Mouse (Mus musculus) granulocyte monocyte progenitor cell, adult 5-6 weeks (primary cell): ENCODE data around the gene Sspo. TPM values are rescaled to one million over a fixed set of nuclear protein-coding genes. Genes with fewer than 3 reads are reported as not detected.

ENCODE experiments used
- ATAC-seq: replicated peaks from 2 replicates; pipeline ENCODE4 v1.8.0; 2016; ENCODE audit warnings: mild to moderate bottlenecking, moderate TSS enrichment, inconsistent platforms; ENCODE audit not compliant: poor library complexity, severe bottlenecking
- total RNA-seq, 2 experiments: library from RNA; stranded (forward) in 1 of 2; stranded (reverse) in 1 of 2; fragments of 200-712, 200-1000 nt in 1 of 2; fragments of >200 nt in 1 of 2; fragmentation: Nextera tagmentation in 1 of 2; gene quantifications; 2 replicates each; pipeline ENCODE4 v1.2.3; 2014 to 2017

Gene Sspo
- total RNA-seq, 2 experiments from 2014 or later, result not detected

DNA sequence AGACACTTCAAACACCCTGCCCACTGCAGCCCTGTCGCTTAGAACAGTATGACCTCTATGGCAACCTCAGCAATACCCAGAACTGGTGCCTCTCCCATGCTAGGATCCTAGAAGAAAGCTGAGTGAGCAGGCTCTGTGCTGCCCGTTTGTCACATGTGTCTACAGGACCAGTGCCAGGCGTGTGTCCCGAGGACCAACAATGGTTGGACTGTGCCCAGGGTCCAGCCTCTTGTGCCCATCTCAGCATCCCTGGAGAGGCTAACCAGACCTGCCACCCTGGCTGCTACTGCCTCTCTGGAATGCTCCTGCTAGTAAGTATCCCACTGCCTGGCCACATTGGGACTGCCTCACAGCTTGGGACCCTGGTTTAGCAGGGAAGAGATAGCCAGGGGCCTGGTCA is 30.4 kb downstream of the Sspo start:
- ATAC-seq, result no peak

DNA sequence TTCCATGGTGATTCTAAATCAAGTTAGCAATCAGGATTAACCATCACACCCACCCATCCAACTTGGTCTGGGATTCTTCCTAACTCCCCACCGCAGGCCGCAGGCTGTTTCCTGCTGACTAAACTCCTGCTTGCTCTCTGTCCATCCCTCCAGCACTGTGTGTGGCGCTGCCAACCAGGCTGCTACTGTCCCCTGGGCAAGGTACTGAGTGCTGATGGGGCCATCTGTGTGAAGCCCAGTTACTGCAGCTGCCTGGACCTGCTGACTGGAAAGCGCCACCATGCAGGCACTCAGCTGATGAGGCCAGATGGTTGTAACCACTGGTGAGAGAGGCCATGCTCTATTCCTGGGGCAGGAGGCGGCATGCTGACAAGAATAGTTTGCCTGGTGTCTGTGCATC is 34.5 kb downstream of the Sspo start:
- no peak for ATAC-seq

DNA sequence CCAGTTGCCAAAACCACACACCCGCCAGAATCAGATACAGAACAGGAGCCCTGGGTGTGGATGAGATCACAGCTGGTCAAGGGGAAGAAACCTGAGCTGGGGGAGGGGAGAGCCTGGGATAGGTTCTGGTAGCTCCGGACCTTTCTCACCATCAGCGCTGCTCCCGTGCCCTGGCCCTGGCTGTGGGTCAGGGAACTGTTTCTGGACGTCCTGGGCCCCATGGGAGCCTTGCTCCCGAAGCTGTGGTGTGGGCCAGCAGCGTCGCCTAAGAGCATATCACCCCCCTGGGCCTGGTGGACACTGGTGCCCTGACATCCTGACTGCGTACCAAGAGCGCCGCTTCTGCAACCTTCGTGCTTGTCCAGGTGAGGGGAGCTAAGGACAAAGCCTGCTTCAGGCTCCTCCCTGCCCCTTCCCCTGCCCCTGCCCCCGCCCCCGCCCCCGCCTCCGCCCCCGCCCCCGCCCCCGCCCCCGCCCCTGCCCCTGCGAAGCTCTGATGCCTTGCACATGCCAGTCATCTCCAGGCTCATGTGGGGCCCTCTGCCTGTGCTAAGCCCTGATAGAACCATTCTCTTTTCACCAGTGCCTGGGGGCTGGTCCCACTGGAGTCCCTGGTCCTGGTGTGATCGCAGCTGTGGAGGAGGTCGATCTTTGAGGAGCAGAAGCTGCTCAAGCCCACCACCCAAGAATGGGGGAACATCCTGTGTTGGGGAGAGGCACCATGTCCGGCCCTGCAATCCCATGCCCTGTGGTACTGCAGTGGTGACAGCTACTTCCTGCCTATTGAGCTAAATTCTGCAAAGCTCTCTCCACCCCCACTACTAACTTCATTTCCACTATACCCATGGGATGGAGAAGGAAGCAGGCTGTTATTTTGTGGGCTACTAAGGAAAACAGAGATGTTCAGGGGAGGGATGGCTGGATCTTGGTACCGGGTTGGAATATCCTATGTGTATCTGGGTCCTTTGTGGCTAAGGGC is 40.0 kb downstream of the Sspo start:
- ATAC-seq, result no peak

DNA sequence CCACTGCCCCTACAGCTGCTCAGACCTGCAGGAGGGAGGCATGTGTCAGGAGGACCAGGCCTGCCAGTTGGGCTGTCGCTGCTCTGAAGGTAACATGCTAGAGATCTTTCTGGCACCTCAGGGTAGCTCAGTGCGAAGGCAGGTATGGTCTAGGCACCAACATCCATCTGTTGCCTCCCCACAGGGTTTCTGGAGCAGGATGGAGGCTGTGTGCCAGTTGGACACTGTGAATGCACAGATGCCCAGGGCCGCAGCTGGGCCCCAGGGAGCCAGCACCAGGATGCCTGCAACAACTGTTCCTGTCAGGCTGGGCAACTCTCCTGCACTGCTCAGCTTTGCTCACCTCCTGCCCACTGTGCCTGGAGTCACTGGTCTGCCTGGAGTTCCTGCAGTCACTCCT is 41.7 kb downstream of the Sspo start:
- no peak for ATAC-seq

DNA sequence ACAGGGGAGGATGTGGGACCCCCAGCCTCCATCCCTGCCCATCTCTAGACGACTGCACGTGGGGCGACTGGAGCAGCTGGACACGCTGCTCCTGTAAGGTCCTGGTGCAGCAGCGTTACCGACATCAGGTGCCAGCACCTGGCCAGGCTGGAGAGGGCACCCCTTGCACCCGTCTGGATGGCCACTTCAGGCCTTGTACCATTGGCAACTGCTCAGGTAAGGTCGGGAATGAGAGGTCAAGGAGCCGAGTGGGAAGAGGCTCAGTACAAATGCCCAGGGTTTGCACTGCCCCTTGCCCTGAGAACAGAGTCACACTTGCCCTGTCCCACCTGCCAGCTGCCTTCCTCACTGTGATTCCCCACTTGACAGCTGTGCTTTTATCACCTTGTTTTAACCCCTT is 43.3 kb downstream of the Sspo start:
- ATAC-seq, result no peak

DNA sequence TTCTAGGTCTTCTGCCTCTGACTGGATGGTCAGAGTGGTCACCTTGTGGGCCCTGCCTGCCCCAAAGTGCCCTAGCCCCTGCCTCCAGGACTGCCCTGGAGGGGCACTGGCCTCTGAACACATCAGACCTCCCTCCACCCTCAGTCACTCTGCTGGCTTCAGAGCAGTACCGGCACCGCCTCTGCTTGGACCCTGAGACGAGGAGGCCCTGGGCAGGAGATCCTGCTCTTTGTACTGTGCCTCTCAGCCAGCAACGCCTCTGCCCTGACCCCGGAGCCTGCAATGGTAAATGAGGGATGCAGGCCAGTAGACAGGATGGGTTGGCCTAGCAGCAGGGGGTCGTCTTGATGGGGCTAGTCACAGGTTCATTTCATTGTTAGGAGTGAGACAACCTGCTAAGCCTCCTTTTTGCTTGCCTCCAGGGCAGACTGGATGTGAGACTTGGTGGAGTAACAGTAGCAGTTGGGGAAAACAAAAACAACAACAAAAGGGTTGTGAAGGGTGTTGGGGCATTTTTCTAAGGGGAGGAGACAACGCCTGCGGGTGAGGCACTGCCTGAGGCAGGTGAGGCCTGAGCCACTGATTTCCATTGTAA is 45.2 kb downstream of the Sspo start:
- no peak for ATAC-seq

DNA sequence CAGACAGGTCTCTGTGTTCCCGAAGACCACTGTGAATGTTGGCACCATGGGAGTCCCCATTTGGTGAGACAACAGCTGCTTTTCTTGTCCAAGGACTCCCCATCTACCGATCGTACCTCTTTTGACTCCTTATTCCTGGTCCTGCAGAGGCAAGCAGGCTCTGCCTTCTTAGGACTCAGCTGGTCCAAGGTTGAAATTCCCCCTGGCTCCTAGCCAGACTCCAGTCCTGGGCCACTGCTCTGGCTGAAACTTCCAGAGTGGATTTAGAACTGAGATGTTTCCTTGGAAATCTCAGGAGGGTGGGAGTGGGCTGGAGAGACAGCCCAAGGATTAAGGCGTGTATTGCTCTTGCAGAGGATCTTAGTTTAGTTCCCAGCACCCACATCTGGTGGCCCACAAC is 49.5 kb downstream of the Sspo start:
- no peak for ATAC-seq

DNA sequence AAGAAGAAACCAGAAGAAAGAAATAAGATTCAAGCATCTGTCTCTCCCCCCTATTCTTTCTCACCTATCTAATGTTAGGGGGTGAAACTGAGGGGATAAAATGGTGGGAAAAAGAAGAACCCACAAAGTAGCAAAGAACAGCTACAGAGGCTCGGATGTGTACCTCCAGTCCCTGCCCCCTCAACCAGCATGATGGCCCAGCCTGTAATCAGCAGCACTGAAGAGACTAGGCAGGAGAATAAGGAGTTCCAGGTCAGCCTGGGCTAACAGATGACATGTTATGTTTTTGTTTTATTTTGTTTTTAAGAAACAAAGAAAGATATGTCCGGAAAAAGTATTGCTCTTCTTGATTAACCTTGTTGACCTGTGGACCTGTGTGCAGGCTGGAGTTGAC is 55.8 kb downstream of the Sspo start:
- ATAC-seq, result no peak

DNA sequence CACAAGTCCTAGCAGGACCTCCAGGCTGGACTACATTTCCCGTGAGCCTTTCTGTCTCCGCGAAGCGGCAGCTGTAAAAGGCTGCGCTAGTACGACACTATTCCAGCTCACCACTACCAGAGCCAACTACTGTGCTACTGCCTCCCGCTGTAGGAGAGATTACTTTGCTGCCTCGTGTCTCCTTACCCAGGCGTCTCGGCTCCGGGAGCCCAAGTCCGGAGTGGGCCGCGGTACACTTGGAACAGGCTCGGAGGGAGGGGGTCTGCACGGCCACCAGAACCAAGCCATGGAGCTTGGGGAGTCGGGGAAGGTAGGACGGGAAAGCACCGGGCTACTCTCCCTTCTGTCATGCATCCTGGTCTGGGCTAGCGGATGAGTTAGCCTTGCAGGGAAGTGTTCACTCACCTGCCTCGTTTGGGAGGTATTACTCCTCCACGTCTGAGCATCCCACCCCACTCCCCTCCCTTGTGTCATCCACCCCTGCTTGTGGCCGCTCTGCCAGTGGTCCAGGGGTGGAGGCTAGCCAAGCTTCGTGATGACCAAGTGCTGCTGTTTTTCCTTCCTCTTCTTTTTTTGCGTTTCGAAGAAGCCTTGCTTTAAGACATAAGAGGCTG is 56.3 kb downstream of the Sspo start:
- peak; percentile 88 for ATAC-seq

DNA sequence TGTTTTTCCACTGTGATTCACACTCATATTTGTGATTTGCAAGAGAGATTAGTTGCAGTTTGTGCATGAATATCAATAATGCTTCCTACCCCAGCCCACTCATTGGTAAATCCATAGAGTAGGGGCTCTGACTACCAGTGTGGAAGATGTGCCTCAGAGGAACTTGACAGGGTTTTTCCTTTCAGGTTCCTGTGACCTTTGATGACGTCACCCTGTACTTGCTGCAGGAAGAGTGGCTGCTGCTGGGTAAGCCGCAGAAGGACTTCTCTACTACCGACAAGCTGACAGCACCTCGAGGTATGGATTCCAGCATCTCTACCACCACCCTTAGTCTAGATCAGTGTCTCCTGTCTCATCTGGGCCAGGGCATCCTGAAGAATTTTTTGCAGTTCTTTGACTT is 60.1 kb downstream of the Sspo start:
- ATAC-seq, result no peak

DNA sequence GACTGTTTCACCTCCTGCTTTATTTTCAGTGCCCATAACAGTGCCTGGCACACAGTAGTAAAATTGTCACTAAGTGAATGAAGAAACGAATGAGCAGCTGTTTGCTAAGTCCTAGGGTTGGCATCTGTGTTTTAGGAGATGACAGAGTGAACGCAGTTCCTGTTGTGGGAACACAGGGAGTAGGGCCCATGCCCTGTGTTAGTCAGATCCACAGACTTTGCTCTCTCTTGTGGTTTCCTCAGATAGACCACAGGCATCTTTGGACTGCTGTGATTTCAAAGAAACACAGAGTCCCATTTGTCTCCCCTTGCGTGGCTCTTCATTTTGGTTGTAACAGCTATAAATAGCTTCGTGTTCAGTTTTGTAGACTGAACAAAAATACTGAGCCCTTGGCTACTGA is 62.4 kb downstream of the Sspo start:
- no peak for ATAC-seq

DNA sequence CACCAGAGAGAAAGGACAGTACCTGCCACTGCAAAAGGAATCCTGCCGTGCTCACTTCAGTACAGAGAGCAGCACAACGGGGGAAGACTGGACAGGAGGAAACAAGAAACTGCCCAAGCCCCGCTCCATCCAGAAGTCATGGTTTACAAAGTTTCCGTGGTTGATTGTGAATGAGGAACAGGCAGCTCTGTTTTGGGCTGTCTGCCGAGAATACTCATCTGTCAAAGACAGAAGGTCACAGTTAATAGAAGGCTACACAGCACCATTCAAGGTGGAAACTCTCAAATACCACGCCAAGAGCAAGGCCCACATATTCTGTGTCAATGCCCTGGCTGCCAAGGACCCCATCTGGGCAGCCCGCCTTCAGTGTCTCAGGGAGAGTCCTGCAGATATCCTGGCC is 63.8 kb downstream of the Sspo start:
- no peak for ATAC-seq

DNA sequence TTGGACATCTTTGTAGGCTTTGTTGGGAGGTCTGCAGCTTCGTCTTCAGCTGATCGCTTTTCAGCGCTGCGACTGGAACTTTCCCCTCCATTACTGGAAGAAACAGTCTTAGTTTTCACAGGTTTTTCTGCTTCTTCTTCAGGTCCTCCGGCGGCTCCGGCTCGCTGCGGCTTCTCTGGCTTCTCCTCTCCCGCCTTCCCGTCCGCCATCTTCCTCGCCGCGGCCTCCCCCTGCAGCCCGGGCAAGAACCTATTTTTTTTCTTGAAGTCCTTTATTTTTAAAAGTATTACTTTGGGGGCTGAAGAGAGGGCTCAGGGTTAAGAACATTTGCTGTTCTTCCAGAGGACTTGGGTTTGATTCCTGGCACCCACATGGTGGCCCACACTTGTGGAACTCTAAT is 76.9 kb downstream of the Sspo start:
- peak; percentile 96 for ATAC-seq

DNA sequence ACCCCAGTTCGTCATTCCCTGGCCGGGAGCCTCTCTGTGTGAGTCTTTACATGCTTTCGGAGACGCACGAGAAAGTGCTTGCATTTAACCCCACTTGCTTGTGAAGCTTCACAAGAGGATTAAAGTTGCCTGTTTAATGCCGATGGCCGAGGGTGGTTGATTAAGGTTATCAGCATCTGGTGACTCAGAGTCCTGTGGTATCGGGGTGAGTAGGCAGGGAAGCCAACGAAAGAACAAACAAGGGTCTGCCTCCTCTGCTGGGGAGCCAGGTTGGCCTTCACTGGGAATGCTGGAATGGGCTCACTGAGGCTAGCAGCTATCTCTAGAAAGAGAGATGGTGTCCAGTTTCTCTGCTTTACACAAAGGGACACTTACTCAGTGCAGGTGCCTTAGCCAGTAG is 79.9 kb downstream of the Sspo start:
- no peak for ATAC-seq

DNA sequence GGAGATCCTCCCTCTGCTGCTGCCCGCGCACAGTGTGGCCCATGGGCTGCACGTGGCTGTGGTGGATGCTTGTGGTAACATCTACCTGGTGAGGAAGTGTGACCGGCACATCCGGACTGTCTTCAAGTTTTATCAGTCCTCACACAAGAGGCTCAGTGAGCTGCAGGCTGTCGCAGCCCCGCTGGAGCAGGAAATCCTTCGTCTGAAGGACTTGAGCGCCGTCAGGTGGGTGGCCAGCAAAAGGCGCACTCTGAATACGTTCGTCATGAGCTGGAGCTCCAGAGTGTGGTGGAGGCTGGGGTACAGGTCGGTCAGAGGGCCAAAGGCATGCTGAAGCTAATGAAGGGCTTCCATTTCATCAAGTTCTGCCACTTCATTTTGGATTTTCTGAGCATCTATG is 81.2 kb downstream of the Sspo start:
- ATAC-seq, result no peak

DNA sequence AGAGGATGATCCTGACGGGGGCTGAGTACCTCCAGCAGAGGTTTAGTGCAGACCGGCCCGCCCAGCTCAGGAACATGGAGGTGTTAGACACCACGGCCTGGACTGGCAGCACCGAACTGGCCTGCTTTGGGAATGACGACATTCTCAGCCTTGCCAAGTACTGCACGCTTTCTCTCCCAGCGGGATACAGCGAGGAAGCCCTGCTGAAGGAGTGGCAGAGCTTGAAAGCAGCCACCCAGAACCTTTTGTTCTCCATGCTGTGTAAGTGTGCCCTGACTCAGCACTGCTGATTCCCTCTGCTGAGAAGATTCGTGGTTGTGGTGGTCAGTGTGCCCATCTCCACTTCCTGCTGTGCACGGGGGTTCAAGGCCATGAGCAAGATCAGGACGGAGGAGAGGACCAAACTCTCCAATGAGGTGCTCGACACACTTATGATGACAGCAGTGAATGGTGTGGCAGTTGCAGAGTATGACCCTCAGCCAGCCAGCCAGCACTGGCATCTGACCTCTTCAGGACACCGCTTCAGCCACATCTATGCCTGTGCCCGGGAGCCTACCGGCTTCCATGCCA is 81.9 kb downstream of the Sspo start:
- ATAC-seq, result peak; percentile 48

DNA sequence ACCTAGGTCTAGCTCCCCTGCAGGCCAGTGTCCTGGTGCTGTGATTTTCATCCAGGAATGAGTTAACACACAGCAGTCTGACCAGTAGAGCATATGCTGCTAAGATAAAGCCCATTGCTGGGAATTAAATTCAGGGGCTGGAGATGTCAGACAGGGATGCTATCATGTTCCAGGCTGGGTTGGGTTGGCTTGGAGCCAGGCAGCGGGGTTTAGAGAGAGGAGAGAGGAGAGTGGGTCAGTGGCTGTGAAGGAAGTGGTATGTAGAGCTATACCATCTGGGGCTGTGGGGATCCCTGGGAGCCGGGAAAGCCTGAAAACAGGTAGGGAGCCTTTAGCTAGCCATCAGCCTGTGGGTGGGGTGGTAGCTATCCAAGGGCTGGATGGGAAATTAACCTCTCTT is 82.8 kb downstream of the Sspo start:
- no peak for ATAC-seq

DNA sequence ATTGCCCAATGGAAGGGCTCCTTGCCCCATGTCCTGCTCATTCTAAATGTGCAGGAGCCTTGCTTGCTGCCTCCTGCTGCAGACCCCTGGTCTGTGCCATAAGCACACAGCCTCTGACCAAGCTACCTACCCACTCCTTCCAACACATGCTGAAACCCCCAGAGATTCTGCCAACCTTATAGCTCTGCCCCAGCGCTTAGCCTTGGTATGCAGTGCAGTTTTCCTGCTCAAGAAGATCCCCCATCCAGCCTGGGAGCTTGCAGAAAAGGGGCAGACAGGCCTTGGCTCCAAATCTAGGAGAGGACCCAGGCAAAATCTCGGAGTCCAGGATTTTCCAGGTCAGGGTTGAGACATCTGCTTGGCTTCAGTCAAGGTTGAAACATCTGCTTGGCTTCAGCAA is 85.4 kb downstream of the Sspo start:
- no peak for ATAC-seq

DNA sequence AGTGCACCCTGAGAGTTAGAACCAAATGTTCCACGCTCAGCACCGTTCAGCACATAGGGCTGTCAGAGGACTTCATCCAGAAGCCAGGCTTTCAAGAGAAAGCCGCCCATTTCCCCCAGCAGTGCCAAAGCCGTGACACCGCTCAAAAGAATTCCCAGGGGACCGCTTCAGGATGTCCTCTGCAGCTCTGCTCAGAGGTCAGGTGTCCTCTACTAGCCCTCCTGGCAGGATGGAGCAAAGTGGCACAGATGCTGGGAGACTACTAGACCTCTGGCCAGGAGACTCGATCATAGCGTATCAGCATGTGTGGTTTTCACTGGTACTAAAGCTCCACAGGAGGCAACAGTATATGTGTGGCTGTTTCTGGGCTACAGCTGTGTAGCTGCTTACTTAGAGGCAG is 86.9 kb downstream of the Sspo start:
- no peak for ATAC-seq

DNA sequence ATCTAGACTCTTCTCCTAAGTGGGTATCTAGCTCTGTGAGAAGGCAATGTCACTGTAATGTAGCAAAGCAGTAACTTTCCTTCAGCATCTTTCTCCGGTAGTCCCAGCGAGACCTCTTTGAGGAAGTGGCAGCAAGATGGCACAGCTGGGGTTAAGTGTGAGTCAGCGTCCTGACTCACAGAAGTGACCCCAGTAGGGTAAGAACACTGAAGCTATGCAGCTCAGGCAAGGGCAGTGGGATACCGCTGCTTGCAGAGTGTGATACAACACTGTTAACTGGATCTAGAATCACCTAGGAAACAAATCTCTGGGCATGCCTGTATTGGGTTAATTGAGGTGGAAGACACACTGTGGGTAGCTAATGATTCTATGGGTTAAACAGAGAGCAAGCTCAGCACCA is 88.1 kb downstream of the Sspo start:
- peak; percentile 60; the same call in 1 of the 2 replicates for ATAC-seq
